Mouse (Mus musculus) heart, postnatal 4 days (tissue): ENCODE data around the gene Bach2. TPM values are rescaled to one million over a fixed set of nuclear protein-coding genes. Genes with fewer than 3 reads are reported as not detected.
A peak's percentile ranks its signal among the peaks of the same experiment; 100 is the strongest.

Experiments
- DNase-seq: peaks from one replicate; pipeline ENCODE4 v3.0.0; 2021
- total RNA-seq, 2 experiments: library from RNA; stranded (reverse); gene quantifications; 2 replicates each; pipeline ENCODE4 v1.2.3; 2021

The Bach2 gene
- total RNA-seq, 2 experiments from 2014 or later: 23.9 to 24.5 TPM

DNA sequence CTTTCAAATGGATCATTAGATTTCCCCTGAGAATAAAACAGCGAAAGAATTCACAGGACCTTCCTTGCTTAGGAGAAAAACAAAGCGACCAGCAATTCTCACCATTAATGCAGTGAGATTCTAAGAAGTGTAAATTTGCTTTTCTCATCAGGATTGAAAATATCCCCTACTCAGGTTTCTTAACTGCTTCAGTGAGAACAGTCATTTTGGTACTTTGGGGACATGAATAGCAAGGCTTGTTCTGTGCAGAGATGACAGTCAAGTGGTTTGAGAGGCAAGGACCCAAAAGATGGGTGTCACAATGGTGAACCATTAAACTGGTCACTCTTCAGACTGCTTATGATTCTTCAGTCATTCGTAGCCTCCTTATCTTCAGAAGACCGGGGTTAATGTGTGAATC, 263.6 kb downstream of the Bach2 start:
- DNase-seq: no peak

DNA sequence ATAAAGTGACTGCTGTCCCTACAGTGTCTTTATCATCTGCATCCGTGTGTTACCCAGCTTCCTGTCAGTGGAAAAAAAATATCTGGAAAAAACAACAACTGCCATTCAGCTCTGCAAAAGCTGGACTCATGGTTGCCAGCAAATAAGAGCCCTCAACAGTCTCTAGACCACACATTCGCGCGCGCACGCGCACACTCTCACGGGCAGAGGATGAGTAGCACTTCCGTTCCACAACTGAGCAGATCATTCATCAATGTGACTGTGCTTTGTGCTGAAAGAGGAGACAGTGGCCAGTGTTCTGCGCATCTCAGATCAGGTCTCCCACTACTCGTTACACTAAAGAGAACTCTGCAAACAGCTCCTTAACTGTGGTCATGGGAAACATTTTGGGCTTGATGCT, 265.6 kb downstream of the Bach2 start:
- DNase-seq: no peak

GRCm38 (mm10) chr4:32506306-32506808, 267.8 kb downstream of the Bach2 start:
- peak; percentile 28 for DNase-seq

DNA sequence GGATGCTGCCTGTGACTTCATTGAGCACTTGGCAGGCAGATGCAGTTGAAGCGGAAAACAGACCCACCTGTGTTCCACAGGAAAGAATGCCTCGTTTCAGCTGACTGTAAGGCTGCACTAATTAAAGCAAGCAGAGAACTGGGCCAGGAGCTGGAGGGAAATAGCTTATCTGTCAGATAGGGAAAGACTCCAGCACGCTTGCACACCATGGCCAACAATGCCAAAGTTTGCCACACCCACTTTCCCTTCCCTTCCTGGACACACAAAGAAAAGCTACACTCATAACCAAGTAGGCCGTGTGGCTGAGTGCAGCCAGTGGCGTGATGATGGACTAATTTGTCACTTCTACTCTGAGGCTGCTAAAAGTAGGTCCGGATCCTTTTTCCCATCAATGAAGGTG, 268.4 kb downstream of the Bach2 start:
- peak; percentile 66 for DNase-seq

GRCm38 (mm10) chr4:32508572-32508971, 270.0 kb downstream of the Bach2 start:
- DNase-seq: no peak

DNA sequence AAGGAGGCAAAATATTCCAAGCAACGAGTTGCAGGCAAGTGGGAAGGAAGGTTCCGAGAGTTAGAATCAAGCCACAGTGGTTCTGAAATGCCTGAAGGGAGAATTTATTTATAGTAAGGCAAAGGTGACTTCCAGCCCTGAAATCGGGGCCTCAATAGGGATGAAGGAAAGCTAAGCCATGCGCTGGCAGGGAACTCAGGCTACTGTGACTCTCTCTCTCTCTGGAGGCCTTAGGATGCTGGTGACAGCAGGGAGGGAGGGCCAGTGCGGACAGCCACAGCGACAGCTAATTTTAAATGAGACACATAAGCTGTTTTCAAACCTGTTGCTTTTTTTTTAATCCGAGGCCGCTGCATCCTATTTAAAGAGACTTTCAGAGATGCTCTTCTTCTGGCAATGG, 270.4 kb downstream of the Bach2 start:
- DNase-seq: peak; percentile 39

DNA sequence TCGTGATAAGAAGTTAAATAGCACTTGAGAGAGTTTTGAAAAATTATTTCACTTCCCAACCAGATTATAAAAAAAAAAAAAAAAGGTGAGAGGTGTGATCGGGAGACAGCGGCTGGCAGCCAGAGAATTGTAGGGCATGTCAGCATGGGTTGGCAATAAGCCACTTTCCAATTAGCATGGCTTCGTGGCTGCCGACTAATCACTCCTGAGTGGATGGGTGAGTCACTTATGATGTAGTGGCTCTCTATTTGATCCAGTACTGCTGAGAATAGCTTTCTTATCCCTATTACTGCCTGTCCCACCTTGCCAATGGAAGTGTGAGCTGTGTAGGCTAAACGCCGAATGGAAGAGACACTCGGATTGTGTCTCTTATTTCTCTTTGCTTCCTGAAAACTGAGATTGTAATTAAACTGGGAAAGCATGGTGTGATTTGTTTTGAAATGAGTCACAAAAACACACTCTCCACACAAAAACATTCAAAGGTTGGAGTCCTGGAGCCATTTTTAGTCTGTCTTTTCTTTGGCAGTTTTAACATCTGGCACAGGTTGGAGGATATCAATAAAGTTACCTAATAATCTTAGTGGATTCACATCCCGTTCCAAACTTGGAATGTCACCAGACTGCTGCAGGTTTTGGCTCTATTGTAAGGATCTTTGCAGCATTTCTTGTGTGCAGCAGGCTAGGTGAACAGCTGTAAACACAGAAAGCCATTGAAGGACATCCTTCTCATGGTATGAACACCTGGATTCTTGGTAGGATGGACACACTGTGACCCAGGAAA, 271.4 kb downstream of the Bach2 start:
- DNase-seq: peak; percentile 66

DNA sequence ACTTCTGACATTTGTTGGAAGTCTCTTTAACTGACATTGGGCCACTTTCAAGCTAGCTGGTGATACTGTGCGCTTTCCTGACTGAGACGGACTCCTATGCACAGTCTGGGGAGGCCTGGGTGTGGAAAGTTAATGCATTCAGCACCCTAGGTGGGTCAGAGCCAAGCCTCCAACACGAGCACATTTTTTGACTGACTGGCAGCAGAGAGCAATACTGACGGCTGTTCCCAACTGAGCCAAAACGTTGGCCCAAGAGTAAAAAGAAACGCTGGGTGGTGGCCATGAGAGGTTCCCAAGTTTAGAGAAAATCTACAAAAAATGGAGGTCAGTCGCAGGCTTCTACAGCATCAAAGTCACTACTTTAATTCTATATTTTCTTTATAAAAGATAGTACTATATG, 272.3 kb downstream of the Bach2 start:
- DNase-seq: no peak

DNA sequence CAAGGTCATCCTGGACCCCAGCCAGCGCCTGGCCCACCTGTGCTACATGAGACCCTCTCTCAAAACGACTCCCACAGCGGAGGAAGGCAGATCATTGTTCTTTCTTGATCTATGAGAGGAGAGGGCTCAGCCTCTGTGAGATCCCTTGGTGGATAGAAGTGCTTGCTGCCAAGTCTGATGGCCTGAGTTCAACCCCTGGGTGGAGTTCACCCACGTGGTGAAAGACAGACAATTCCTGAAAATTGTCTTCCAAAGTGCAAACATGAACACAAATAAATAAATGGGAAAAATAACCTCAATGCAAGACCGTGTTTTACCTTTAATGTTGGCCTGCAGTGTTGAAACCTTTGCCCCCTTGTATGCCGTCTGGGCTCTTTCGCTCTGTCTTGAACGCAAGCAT, 277.5 kb downstream of the Bach2 start:
- DNase-seq: no peak

GRCm38 (mm10) chr4:32518842-32519578, 280.4 kb downstream of the Bach2 start:
- DNase-seq: peak; percentile 43

GRCm38 (mm10) chr4:32520628-32521360, 282.2 kb downstream of the Bach2 start:
- peak; percentile 52 for DNase-seq

GRCm38 (mm10) chr4:32521361-32521740, 282.7 kb downstream of the Bach2 start:
- DNase-seq: no peak

DNA sequence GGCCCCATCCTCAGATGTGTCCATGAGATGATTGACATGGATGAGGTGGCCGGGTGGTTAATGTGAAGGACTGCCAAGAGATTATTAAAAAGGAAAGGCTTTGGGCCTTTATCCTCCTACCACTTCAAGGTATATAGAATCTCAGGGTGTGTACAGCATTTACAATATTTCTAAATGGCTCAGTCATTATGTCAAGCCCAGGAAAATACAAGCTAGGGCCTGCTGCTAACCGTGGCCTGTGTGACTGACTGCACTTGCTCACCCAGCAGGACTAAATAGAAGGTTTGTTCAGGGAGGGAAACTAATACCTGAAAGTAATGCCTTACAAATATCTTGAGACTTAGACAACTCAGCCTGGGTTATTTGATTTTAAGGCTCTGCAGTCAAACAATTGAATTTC, 283.4 kb downstream of the Bach2 start:
- DNase-seq: no peak

DNA sequence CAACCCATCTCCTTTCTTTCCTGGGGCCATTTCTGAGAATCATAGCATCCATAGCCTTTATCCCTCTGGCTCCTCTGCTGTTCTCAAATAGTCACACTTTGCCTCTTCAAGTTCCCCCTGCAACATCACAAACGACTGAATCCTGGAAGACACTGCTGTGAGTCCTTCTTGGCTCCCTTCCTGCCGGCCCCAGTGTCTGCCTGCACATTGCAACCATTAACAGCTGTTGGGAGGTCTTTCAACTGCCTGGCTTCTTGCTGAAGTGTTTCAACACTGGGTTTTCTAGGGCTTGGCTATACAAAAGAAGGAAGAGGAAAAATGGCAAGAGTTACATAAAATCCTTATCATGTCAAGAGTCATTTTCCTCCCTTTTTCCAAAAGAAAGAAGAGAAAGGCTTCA, 285.7 kb downstream of the Bach2 start:
- DNase-seq: peak; percentile 51

GRCm38 (mm10) chr4:32525000-32525399, 286.4 kb downstream of the Bach2 start:
- no peak for DNase-seq

DNA sequence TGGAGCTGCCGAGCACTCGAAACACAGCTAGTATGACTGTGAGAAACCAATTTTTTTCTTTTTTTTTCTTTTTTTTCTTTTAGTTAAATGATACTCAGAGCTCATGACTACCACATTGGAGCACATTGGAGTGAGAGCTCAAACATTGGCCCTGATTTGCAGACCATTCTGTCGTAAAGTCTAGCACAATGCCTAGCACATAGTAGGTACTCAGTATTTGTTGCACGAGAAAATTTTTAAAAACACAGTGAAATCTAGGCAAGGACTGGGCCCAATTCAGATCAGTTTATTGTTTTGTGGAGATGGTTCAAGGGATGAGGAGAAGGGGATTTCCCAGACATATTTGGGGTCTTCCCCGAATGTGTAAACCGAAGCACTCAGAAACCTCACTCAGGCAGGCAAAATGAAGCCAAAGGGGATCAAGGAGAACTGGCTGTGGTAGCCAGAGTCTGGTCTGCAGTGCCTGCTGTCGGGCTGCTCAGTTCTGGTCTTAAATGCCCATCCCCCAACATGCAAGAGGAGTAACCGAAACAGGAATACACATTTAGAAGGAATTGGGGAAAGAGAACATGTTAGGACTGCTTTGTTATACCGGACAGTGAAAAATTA, 287.7 kb downstream of the Bach2 start:
- DNase-seq: no peak

DNA sequence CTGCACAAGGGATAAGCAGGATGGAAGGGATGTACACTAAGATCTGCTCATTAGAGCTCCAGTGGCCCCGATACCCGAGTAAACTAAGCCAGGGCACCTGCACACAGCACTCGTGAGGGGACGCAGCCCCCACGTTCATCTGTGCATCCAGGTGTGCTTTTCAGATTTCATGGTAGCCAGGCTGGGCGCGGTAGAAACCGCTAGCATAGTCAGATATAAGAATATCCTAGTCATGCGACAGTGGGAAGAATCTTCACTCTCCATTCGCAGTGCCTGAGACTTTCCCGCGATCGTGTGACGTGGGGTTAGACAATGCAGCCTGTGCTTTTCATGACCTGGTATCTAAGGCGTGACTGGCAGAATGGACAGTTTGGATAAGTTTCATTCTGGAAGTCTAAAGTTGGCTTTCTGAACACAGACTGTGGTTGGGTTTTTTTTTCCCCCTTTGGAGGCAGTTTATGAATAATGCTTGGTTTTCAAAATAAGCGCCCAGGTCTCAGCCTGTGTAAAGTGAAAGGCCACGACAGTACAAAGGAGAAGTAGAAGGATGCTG, 290.9 kb downstream of the Bach2 start:
- no peak for DNase-seq

- DNase-seq: no peak
Measured at GRCm38 (mm10) chr4:32530421-32530920, 291.9 kb downstream of the Bach2 start.

DNA sequence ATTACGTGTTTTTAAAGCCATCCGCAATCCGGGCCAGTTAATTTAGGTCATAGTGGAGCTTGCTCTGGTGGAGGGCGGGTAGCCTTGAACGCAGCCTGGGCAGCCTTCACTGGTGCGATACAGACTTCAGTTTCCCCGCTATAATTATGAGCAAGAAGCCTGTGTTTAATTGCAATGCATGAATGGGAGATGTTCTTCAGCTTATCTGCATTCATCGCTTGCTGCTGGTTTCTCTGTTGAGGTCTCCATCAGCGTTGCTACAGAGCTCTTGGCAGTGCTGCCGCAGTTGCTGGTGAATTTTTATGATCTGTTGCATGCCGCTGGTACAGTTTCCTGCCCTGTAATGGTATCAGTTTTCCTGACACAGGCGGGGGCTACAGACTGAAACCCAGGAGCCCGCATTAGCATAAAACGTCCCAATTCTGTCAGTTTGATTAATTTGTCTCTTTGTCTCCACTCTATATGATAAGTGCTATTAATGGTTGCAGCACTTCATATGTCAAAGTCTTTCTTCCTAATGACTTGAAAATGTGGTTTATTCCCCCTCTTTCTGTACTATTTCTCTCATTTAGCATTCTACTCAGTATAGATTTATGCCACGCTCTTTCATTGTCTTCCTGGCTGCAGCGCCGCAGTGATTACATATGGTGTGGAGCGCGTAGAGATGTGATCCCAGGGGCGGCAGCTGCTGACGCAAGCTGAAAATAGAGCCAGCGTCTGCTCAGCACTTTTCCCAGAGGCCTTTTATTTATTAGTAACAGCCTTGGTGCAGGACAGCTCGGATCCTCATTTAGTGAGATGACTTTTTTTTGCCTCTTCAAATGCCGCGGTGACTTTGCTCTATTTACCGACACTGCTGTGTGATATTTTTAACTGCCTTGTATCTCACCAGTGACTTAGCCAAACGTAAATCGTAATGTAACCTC, 292.6 kb downstream of the Bach2 start:
- peak; percentile 55 for DNase-seq

DNA sequence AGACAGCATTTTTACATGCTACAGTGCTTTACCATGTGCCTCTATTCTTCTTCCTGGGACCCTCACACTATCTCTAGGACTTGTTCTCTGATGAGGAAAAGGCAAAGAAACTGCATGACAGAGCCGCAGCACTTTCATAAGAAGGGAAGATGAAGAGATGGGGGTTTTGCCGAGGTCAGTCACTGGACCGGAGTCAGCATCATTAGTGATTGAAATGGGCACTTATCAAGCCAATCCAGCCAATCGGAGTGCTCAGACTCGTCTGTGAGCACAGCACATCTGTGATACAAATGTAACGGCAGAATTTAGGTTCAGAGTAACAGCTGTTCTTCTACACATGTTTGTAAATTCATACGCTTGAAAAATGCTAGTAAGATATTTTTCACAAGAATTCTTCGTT, 293.5 kb downstream of the Bach2 start:
- no peak for DNase-seq

GRCm38 (mm10) chr4:32533735-32534134, 295.1 kb downstream of the Bach2 start:
- DNase-seq: no peak
